Comparison of ENCODE assay signal across 26 mouse cellular contexts in the genomic region with DNA sequence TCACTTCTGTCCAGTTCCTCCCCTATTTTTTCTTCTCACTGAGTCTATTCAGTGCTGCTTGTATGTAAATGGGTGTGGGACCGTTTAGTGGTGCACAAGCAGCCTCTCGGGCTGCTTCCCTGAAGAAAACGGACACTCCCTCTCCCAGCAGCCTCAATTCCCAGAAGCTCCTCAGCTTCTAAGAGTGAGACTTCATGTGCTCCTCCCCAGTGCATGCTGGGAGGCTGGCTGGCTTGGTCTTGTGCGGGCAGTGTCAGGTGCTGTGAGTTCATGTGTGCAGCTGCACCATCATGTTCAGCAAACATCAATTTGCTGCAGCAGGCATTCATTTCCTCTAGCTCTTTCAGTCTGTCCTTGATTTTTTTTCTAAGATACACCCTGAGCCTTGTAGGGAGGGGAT.
DNase-seq lines count a peak whose midpoint lies in the region; ATAC-seq and TF ChIP-seq lines count a peak whose summit lies in the region.
"Had no signal": no experiment of that assay in that cellular context is flagged by ENCODE, and none has a peak within 500 bp of the region (broad histone marks: within the 10 kb centered on the region; RNA-seq: fewer than 3 reads in every experiment).

No protein-coding gene starts in this region.

- H3K9ac ChIP-seq in hindbrain, embryonic 11.5 days (ENCODE audit: low read depth, low read length), result no peak overlapping the region
- H3K9ac ChIP-seq in hindbrain, postnatal 0 days (replicated peaks; ENCODE audit: low read length), result no peak overlapping the region
- H3K9ac ChIP-seq: embryonic facial prominence, embryonic 15.5 days; forebrain, embryonic 12.5 days; forebrain, postnatal 0 days; heart, embryonic 15.5 days; hindbrain, embryonic 12.5 days had no signal

- no peaks in the 10 kb centered on the region for H3K9me3 ChIP-seq in forebrain, embryonic 10.5 days
- no peaks in the 10 kb centered on the region for H3K9me3 ChIP-seq in hindbrain, embryonic 11.5 days (ENCODE audit: control insufficient read depth, low read length)
- no peaks in the 10 kb centered on the region for H3K9me3 ChIP-seq in hindbrain, postnatal 0 days (ENCODE audit: low read length)
- H3K9me3 ChIP-seq: embryonic facial prominence, embryonic 15.5 days; forebrain, embryonic 12.5 days; heart, embryonic 15.5 days; hindbrain, embryonic 12.5 days had no signal

- WGBS in forebrain, embryonic 10.5 days, result 74% methylated on average over 4 of the region's 4 CpGs
- 68% methylated on average over 4 of the region's 4 CpGs for WGBS in hindbrain, embryonic 11.5 days
- WGBS in hindbrain, postnatal 0 days, result 59% methylated on average over 4 of the region's 4 CpGs

- peak; percentile 48 for DNase-seq in R1 (ENCODE audit: low read depth, low spot score)
- DNase-seq in brain, adult 2 months (ENCODE audit: low read depth, low spot score), result peak; percentile 29
- DNase-seq in thymus, postnatal 0 days (ENCODE audit: low spot score), result peak; percentile 48
- peak; percentile 31 to 60 for DNase-seq in thymus, postnatal 36 days
- DNase-seq in forebrain, embryonic 10.5 days (ENCODE audit: extremely low spot score, low spot score), result no peak
- DNase-seq in hindbrain, embryonic 11.5 days (ENCODE audit: low spot score), result no peak
- DNase-seq in hindbrain, postnatal 0 days (ENCODE audit: low spot score), result no peak
- DNase-seq: adrenal gland, adult 2 months; adrenal gland, postnatal 25 days; cerebellum, adult 11 months; cerebellum, adult 8-10 months; cerebellum, postnatal 14 days; embryo, embryonic 11 days; forebrain, postnatal 0 days; gastrocnemius, adult 2 months; gastrocnemius, postnatal 25 days; heart, adult 18-20 months; heart, postnatal 36 days; kidney, adult 11 months had no signal

- H3K4me3 ChIP-seq in forebrain, embryonic 10.5 days, result no peak overlapping the region
- no peak overlapping the region for H3K4me3 ChIP-seq in hindbrain, embryonic 11.5 days (ENCODE audit: low read depth, low read length)
- H3K4me3 ChIP-seq in hindbrain, postnatal 0 days (ENCODE audit: low read length), result no peak overlapping the region
- H3K4me3 ChIP-seq: embryonic facial prominence, embryonic 15.5 days; forebrain, embryonic 12.5 days; gastrocnemius, adult 2 months; heart, embryonic 15.5 days; hindbrain, embryonic 12.5 days had no signal

- H3K4me2 ChIP-seq in hindbrain, embryonic 11.5 days (replicated peaks; ENCODE audit: low read depth, low read length), result no peak overlapping the region
- H3K4me2 ChIP-seq in hindbrain, postnatal 0 days (ENCODE audit: low read depth, low read length), result no peak overlapping the region
- H3K4me2 ChIP-seq: embryonic facial prominence, embryonic 15.5 days; forebrain, embryonic 12.5 days; heart, embryonic 11.5 days; heart, embryonic 15.5 days; hindbrain, embryonic 12.5 days had no signal

- ATAC-seq in hindbrain, embryonic 11.5 days (ENCODE audit: low FRiP score), result no peak
- no peak for ATAC-seq in hindbrain, postnatal 0 days
- ATAC-seq: CD4-positive, CD25-positive, alpha-beta regulatory T cell, adult 4 months; forebrain, postnatal 0 days; hindbrain, embryonic 16.5 days had no signal

- no peaks in the 10 kb centered on the region for H3K36me3 ChIP-seq in forebrain, embryonic 10.5 days (replicated peaks)
- no peaks in the 10 kb centered on the region for H3K36me3 ChIP-seq in hindbrain, embryonic 11.5 days (ENCODE audit: control insufficient read depth, insufficient read depth, low read length)
- no peaks in the 10 kb centered on the region for H3K36me3 ChIP-seq in hindbrain, postnatal 0 days (ENCODE audit: insufficient read depth, low read length)
- H3K36me3 ChIP-seq: embryonic facial prominence, embryonic 15.5 days; forebrain, embryonic 12.5 days; heart, embryonic 15.5 days; hindbrain, embryonic 12.5 days had no signal

- no peak overlapping the region for H3K27ac ChIP-seq in forebrain, embryonic 10.5 days
- no peak overlapping the region for H3K27ac ChIP-seq in hindbrain, embryonic 11.5 days (ENCODE audit: low read depth, low read length)
- H3K27ac ChIP-seq in hindbrain, postnatal 0 days, result no peak overlapping the region
- H3K27ac ChIP-seq: embryonic facial prominence, embryonic 15.5 days; forebrain, embryonic 12.5 days; gastrocnemius, adult 2 months; heart, embryonic 15.5 days; hindbrain, embryonic 12.5 days had no signal

- no peak for TF ChIP-seq CTCF in hindbrain, postnatal 0 days (IDR thresholded peaks at IDR 0.05; ENCODE audit: low read depth)

- peaks cover 5% of the 10 kb centered on the region for H3K4me1 ChIP-seq in forebrain, embryonic 10.5 days
- no peaks in the 10 kb centered on the region for H3K4me1 ChIP-seq in hindbrain, embryonic 11.5 days (replicated peaks; ENCODE audit: control insufficient read depth, insufficient read depth, low read length)
- H3K4me1 ChIP-seq in hindbrain, postnatal 0 days (ENCODE audit: insufficient read depth, low read length), result peaks cover 11% of the 10 kb centered on the region; the same call in 1 of the 2 replicates

- H3K27me3 ChIP-seq in forebrain, embryonic 10.5 days (ENCODE audit: poor library complexity, severe bottlenecking), result no peaks in the 10 kb centered on the region
- no peaks in the 10 kb centered on the region for H3K27me3 ChIP-seq in hindbrain, embryonic 11.5 days (ENCODE audit: control insufficient read depth, insufficient read depth, low read length)
- H3K27me3 ChIP-seq in hindbrain, postnatal 0 days (ENCODE audit: insufficient read depth, low read length), result no peaks in the 10 kb centered on the region
- H3K27me3 ChIP-seq: embryonic facial prominence, embryonic 15.5 days; forebrain, embryonic 12.5 days; heart, embryonic 15.5 days; hindbrain, embryonic 12.5 days had no signal

Comparison
In these comparisons a context has a peak if more than half of its experiments do, and no peak if none do; other contexts are left out.
1. DNase-seq: peak in R1 (single experiment), brain, adult 2 months (single experiment), thymus, postnatal 0 days (single experiment) and thymus, postnatal 36 days (2 of 2); none in forebrain, embryonic 10.5 days (single experiment), hindbrain, embryonic 11.5 days (single experiment) and hindbrain, postnatal 0 days (single experiment).